Mouse (Mus musculus): ENCODE data around the gene Sike1. TPM values are rescaled to one million over a fixed set of nuclear protein-coding genes. Genes with fewer than 3 reads are reported as not detected.

The Sike1 gene
- polyA plus RNA-seq, 1 experiment from 2014 or later = 67.6 TPM

- Histone ChIP-seq H3K27ac (no peak overlapping the region), H3K4me3 (no peak overlapping the region), H3K4me1 (replicated peaks) (0 out of 2 replicates have a peak, but pooled peaks cover 3% of the 10 kb centered on the region), H3K36me3 (no peaks in the 10 kb centered on the region), H3K27me3 (no peaks in the 10 kb centered on the region), H3K9ac (no peak overlapping the region), H3K4me2 (no peak overlapping the region), H3K9me3 (replicated peaks) (no peaks in the 10 kb centered on the region)
- 54% methylated on average over 3 of the region's 3 CpGs for WGBS
- ATAC-seq (replicated peaks; ENCODE audit: insufficient number of reproducible peaks, insufficient read depth, low FRiP score, low read depth) = no peak
Observed at GRCm38 (mm10) chr3:102980349-102980736, 15.2 kb upstream of the Sike1 start.

- Histone ChIP-seq H3K9me3 (replicated peaks) (no peaks in the 10 kb centered on the region), H3K4me3 (no peak overlapping the region), H3K4me2 (no peak overlapping the region), H3K27ac (no peak overlapping the region), H3K36me3 (no peaks in the 10 kb centered on the region), H3K9ac (no peak overlapping the region), H3K4me1 (replicated peaks) (peaks cover 4% of the 10 kb centered on the region; the same call in 1 of the 2 replicates), H3K27me3 (no peaks in the 10 kb centered on the region)
- ATAC-seq (replicated peaks; ENCODE audit: insufficient number of reproducible peaks, insufficient read depth, low FRiP score, low read depth) = no peak
- WGBS = 66% methylated on average over 8 of the region's 8 CpGs
Observed at GRCm38 (mm10) chr3:102991041-102991440, 4.5 kb upstream of the Sike1 start.

GRCm38 (mm10) chr3:102992936-102993335 is 2.6 kb upstream of the Sike1 start:
- peaks cover 13% of the 10 kb centered on the region for H3K4me1 ChIP-seq (replicated peaks)
- no peaks in the 10 kb centered on the region for H3K9me3 ChIP-seq (replicated peaks)
- no peak overlapping the region for H3K4me3 ChIP-seq
- H3K27me3 ChIP-seq = no peaks in the 10 kb centered on the region
- H3K9ac ChIP-seq = no peak overlapping the region
- H3K36me3 ChIP-seq = peaks cover under 1% of the 10 kb centered on the region; the same call in 1 of the 2 replicates
- no peak for ATAC-seq (replicated peaks; ENCODE audit: insufficient number of reproducible peaks, insufficient read depth, low FRiP score, low read depth)
- WGBS = 19% methylated on average over 3 of the region's 3 CpGs
- no peak overlapping the region for H3K4me2 ChIP-seq
- H3K27ac ChIP-seq = no peak overlapping the region

GRCm38 (mm10) chr3:102995233-102995604 is 289 bp upstream of the Sike1 start:
- H3K4me2 ChIP-seq = peak overlapping the region; percentile 60
- H3K27me3 ChIP-seq = no peaks in the 10 kb centered on the region
- WGBS = 52% methylated on average over 7 of the region's 7 CpGs
- H3K36me3 ChIP-seq = peaks cover 23% of the 10 kb centered on the region
- no peaks in the 10 kb centered on the region for H3K9me3 ChIP-seq (replicated peaks)
- H3K4me1 ChIP-seq (replicated peaks) = peaks cover 13% of the 10 kb centered on the region
- peak overlapping the region; percentile 85 for H3K9ac ChIP-seq
- H3K27ac ChIP-seq = peak overlapping the region; percentile 96
- H3K4me3 ChIP-seq = peak overlapping the region; percentile 87
- no peak for ATAC-seq (replicated peaks; ENCODE audit: insufficient number of reproducible peaks, insufficient read depth, low FRiP score, low read depth)

DNA sequence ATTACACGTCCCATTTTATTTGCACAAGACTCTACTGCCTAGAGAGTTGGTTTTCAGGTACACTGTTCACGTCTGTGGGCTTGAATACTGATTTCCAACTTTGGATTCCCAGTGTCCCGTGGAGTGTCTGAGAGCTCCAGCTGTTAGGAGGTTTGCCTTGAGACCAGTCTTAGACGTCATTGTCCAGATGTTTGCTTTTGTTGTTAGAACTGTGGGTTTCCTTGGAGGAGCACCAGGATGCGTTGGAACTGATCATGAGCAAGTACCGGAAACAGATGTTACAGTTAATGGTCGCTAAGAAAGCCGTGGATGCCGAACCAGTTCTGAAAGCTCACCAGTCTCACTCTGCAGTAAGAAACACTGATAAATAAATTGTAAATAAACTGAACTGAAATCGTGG is 1.5 kb downstream of the Sike1 start:
- 73% methylated on average over 10 of the region's 10 CpGs for WGBS
- ATAC-seq (replicated peaks; ENCODE audit: insufficient number of reproducible peaks, insufficient read depth, low FRiP score, low read depth) = no peak
- Histone ChIP-seq H3K27ac (no peak overlapping the region), H3K27me3 (no peaks in the 10 kb centered on the region), H3K9ac (no peak overlapping the region), H3K4me3 (peak overlapping the region; percentile 87; the same call in 1 of the 2 replicates), H3K4me1 (replicated peaks) (peaks cover 13% of the 10 kb centered on the region), H3K4me2 (peak overlapping the region; percentile 60; the same call in 1 of the 2 replicates), H3K36me3 (peaks cover 37% of the 10 kb centered on the region), H3K9me3 (replicated peaks) (no peaks in the 10 kb centered on the region)

GRCm38 (mm10) chr3:102997591-102997990 is 2.1 kb downstream of the Sike1 start:
- H3K27me3 ChIP-seq = no peaks in the 10 kb centered on the region
- no peak overlapping the region for H3K4me3 ChIP-seq
- H3K4me2 ChIP-seq = no peak overlapping the region
- ATAC-seq (replicated peaks; ENCODE audit: insufficient number of reproducible peaks, insufficient read depth, low FRiP score, low read depth) = no peak
- H3K9ac ChIP-seq = no peak overlapping the region
- H3K36me3 ChIP-seq = peaks cover 42% of the 10 kb centered on the region
- H3K9me3 ChIP-seq (replicated peaks) = no peaks in the 10 kb centered on the region
- 74% methylated on average over 3 of the region's 3 CpGs for WGBS
- H3K4me1 ChIP-seq (replicated peaks) = peaks cover 13% of the 10 kb centered on the region
- H3K27ac ChIP-seq = no peak overlapping the region

GRCm38 (mm10) chr3:103001595-103001994 is 6.1 kb downstream of the Sike1 start:
- no peaks in the 10 kb centered on the region for H3K9me3 ChIP-seq (replicated peaks)
- peaks cover 59% of the 10 kb centered on the region for H3K36me3 ChIP-seq
- no peak for ATAC-seq (replicated peaks; ENCODE audit: insufficient number of reproducible peaks, insufficient read depth, low FRiP score, low read depth)
- H3K27me3 ChIP-seq = no peaks in the 10 kb centered on the region
- H3K9ac ChIP-seq = no peak overlapping the region
- H3K4me2 ChIP-seq = no peak overlapping the region
- peaks cover 4% of the 10 kb centered on the region for H3K4me1 ChIP-seq (replicated peaks)
- H3K27ac ChIP-seq = no peak overlapping the region
- WGBS = 96% methylated on average over 7 of the region's 7 CpGs
- H3K4me3 ChIP-seq = no peak overlapping the region

GRCm38 (mm10) chr3:103017350-103017749 is 21.8 kb downstream of the Sike1 start:
- H3K4me2 ChIP-seq = no peak overlapping the region
- H3K9ac ChIP-seq = no peak overlapping the region
- no peaks in the 10 kb centered on the region for H3K27me3 ChIP-seq
- ATAC-seq (replicated peaks; ENCODE audit: insufficient number of reproducible peaks, insufficient read depth, low FRiP score, low read depth) = no peak
- H3K9me3 ChIP-seq (replicated peaks) = no peaks in the 10 kb centered on the region
- H3K4me3 ChIP-seq = no peak overlapping the region
- 35% methylated on average over 2 of the region's 2 CpGs for WGBS
- H3K36me3 ChIP-seq = no peaks in the 10 kb centered on the region
- H3K4me1 ChIP-seq (replicated peaks) = peaks cover 9% of the 10 kb centered on the region
- no peak overlapping the region for H3K27ac ChIP-seq

DNA sequence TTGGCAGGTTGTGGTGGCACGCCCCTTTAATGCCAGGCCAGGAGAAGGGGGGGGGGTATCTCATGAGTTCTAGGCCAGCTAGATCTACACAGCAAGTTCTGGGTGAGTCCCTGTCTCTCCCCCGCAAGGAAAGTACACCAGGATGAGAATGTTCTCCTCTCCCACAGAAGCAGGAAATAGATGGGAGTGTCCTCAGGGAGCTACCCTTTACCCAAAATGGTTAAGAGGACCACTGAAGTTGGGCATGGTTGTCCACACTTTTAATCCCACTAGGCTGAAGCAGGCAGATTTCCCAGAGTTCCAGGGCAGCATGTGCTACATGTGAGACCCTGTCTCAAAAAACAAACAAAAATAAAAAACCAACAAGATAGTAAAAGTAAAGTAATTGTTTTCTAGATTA is 24.0 kb downstream of the Sike1 start:
- Histone ChIP-seq H3K9me3 (replicated peaks) (no peaks in the 10 kb centered on the region), H3K4me1 (replicated peaks) (peaks cover 11% of the 10 kb centered on the region), H3K36me3 (no peaks in the 10 kb centered on the region), H3K4me3 (peak overlapping the region; percentile 96; the same call in 1 of the 2 replicates), H3K27me3 (no peaks in the 10 kb centered on the region), H3K4me2 (peak overlapping the region; percentile 61), H3K27ac (peak overlapping the region; percentile 97; the same call in 1 of the 2 replicates), H3K9ac (no peak overlapping the region)
- ATAC-seq (replicated peaks; ENCODE audit: insufficient number of reproducible peaks, insufficient read depth, low FRiP score, low read depth) = no peak
- 82% methylated on average over 2 of the region's 2 CpGs for WGBS

DNA sequence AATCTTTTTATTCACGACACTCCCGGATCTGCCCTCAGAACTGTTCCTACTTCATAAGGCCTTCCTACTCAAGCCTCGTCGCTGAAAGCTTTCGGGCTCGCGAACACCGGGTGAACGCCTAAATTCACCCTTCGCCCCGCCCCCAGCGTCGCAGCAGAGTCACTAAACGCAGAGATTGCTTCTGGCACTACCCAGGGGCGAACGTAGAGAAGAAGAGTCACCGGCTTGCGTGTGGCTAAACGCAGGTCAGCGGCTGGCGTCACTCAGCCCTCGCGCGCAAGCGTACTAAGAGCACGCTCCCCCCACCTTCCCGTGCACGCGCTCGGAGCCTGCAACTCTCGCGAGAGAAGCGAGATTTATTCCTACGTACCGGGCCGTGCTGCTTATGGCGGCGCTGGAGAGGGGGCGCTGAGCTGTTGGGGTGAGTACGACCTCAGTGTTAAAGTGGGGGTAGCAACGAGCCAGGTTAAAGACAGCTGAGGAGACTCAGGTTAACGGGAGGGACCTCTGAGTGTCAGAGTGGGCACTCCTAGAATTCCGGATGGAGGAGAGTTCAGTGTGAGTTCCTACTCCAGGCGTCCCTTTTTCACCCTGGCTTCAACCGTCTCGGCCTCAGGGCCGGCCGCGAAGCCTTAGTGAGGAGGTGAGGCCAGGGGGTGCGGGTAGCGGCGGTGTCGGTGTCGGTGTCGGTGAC is 24.9 kb downstream of the Sike1 start, which contains the start of gene Csde1:
Csde1 (plus strand) TSS at position 178 of the 694 bp plus-strand sequence.
- Histone ChIP-seq H3K27me3 (no peaks in the 10 kb centered on the region), H3K4me2 (peak within 1 kb of the TSS; percentile 79), H3K9ac (peak within 1 kb of the TSS; percentile 99), H3K4me3 (peak within 1 kb of the TSS; percentile 96), H3K4me1 (replicated peaks) (peaks cover 11% of the 10 kb centered on the region), H3K9me3 (replicated peaks) (no peaks in the 10 kb centered on the region), H3K36me3 (no peaks in the 10 kb centered on the region), H3K27ac (peak within 1 kb of the TSS; percentile 97)
- peak; percentile 92 for ATAC-seq (replicated peaks; ENCODE audit: insufficient number of reproducible peaks, insufficient read depth, low FRiP score, low read depth)
- WGBS = under 1% methylated on average over 55 of the region's 55 CpGs

GRCm38 (mm10) chr3:103020943-103021638 is 25.6 kb downstream of the Sike1 start:
- peak; percentile 90 for ATAC-seq (replicated peaks; ENCODE audit: insufficient number of reproducible peaks, insufficient read depth, low FRiP score, low read depth)
- H3K9me3 ChIP-seq (replicated peaks) = no peaks in the 10 kb centered on the region
- under 1% methylated on average over 34 of the region's 37 CpGs for WGBS

More at GRCm38 (mm10) chr3:103020943-103021638, 25.6 kb downstream of the Sike1 start:
- Histone ChIP-seq H3K27ac (peak overlapping the region; percentile 97), H3K36me3 (no peaks in the 10 kb centered on the region), H3K4me1 (replicated peaks) (peaks cover 11% of the 10 kb centered on the region), H3K9ac (peak overlapping the region; percentile 99), H3K27me3 (no peaks in the 10 kb centered on the region), H3K4me2 (peak overlapping the region; percentile 79), H3K4me3 (peak overlapping the region; percentile 96)
